Mouse (Mus musculus) forebrain, embryonic 15.5 days (tissue): ENCODE measurements around the gene Kcnh7. TPM values are rescaled to one million over a fixed set of nuclear protein-coding genes. Genes with fewer than 3 reads are reported as not detected.

Source experiments
- ATAC-seq: fragments of 200-750 bp; cut with Nextera tagmentation; replicated peaks from 2 replicates; pipeline ENCODE4 v1.8.0; 2017; ENCODE audit warnings: mild to moderate bottlenecking, moderate TSS enrichment, moderate library complexity
- H3K27ac ChIP-seq: fragments of 300-500 bp; sonication (generic); replicated peaks from 2 replicates; pipeline ENCODE4 v1.5.1; 2015; ENCODE audit warnings: mild to moderate bottlenecking, inconsistent platforms
- H3K27me3 ChIP-seq: fragments of 300-500 bp; sonication (generic); 2 replicates; pipeline ENCODE4 v1.6.1; 2015; ENCODE audit warnings: inconsistent platforms
- H3K36me3 ChIP-seq: fragments of 300-500 bp; sonication (generic); 2 replicates; pipeline ENCODE4 v1.6.1; 2015; ENCODE audit warnings: mild to moderate bottlenecking, inconsistent platforms
- H3K4me1 ChIP-seq: fragments of 300-500 bp; sonication (generic); 2 replicates; pipeline ENCODE4 v1.6.1; 2015; ENCODE audit warnings: inconsistent platforms
- H3K4me2 ChIP-seq: fragments of 300-500 bp; sonication (generic); replicated peaks from 2 replicates; pipeline ENCODE4 v1.6.1; 2015; ENCODE audit warnings: mild to moderate bottlenecking, inconsistent platforms
- H3K4me3 ChIP-seq: fragments of 300-500 bp; sonication (generic); 2 replicates; pipeline ENCODE4 v1.5.1; 2015; ENCODE audit warnings: mild to moderate bottlenecking, inconsistent platforms
- H3K9ac ChIP-seq: fragments of 300-500 bp; sonication (generic); replicated peaks from 2 replicates; pipeline ENCODE4 v1.6.1; 2015; ENCODE audit warnings: mild to moderate bottlenecking, inconsistent platforms
- H3K9me3 ChIP-seq: fragments of 300-500 bp; sonication (generic); 2 replicates; pipeline ENCODE4 v1.6.1; 2016; ENCODE audit warnings: inconsistent platforms
- WGBS: fragments of 180-500 bp; shearing (Covaris S2); methylation state at CpG from one replicate; pipeline ENCODE4 v1.1.7; 2015; ENCODE audit warnings: mixed read lengths; 5-methylcytosine and 5-hydroxymethylcytosine counted together
- polyA plus RNA-seq: library from polyadenylated mRNA; unstranded; fragments of >200 nt; fragmentation: Nextera tagmentation; extraction: Ambion mirVana; gene quantifications from 2 replicates; pipeline ENCODE4 v1.2.1, GENCODE M21; 2015

Gene Kcnh7
- polyA plus RNA-seq, result 11.2 and 12.5 TPM in 2 replicates

DNA sequence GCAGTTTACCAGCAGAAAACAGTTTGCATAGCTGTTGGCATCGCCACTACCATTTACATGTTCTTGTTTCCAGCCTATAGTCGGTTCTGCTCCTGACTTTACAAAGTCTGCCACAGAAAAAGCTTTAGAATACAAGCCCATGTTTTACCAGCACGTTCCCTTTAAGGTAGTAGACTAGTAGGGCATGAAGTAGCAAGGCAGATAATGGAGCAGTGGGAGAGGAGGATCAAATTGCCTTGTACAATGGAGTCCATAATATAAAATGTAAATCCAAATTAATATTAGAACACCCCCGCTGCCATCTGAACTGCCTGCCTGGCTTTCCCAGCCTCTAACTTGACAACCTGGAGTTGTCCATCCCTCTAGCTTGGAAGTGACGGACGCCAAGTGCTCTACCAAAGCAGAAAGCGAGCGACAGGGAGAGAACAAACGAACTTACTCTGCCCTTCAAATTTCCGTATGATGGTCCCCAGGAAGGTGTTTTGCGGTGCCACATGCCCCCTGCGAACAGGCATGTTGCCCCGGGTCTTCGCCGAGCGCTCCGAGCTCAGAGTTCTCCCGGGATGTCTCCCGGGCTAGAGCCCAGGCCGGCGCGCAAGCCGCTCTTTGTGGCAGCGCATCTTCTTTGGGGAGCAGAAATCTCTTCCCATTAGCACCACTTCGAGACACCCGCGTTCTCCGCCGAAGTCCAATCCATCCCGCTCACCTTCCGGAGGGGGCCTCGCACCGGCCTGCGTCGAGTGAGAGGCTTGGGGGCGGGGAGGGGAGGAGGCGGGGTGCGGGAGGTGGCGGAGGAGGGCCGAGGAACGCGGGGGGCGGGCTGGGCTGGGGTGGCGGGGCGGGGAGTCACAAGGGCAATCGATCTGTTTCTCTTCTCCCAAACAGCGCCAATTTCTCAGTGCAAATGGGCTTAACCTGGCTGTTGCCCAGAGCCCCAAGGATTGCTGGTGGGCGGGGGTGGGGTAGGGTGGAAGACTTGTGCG is at the start of gene Kcnh7:
TSS of gene Kcnh7 (minus strand) at position 725 of the 983 bp plus-strand sequence.
- peak within 1 kb of the TSS; percentile 69 for H3K4me3 ChIP-seq
- H3K4me1 ChIP-seq, result peaks cover 21% of the 10 kb centered on the region
- peak within 1 kb of the TSS; percentile 68 for H3K4me2 ChIP-seq
- H3K27ac ChIP-seq, result peak within 1 kb of the TSS; percentile 83
- ATAC-seq, result peak; percentile 84
- under 1% methylated on average over 48 of the region's 49 CpGs for WGBS
- H3K27me3 ChIP-seq, result no peaks in the 10 kb centered on the region
- peak within 1 kb of the TSS; percentile 82 for H3K9ac ChIP-seq
- no peaks in the 10 kb centered on the region for H3K36me3 ChIP-seq
- H3K9me3 ChIP-seq, result no peaks in the 10 kb centered on the region

DNA sequence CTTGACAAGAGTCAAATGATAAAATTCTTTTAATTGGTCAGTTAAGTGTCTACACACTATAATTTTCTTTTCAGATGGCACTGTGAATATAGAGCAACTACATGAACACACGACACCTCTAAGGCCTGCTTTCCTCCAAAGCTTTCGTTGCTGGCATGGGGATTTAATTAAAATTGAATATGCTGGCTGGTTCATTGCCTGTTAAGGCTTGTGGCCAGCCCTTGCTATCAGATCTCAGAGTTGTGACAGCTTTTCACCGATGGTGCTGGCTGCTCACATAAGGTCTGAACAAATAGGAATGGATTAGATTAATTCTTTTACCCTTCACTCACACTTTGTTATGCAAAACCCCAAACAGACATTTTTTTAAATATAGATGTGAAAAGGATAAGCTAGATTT is 23.3 kb upstream of the Kcnh7 start:
- Histone ChIP-seq H3K4me1 (peaks cover 9% of the 10 kb centered on the region; the same call in 1 of the 2 replicates), H3K36me3 (no peaks in the 10 kb centered on the region), H3K4me2 (no peak overlapping the region), H3K4me3 (no peak overlapping the region), H3K9me3 (no peaks in the 10 kb centered on the region), H3K9ac (no peak overlapping the region), H3K27me3 (no peaks in the 10 kb centered on the region), H3K27ac (peak overlapping the region; percentile 58)
- ATAC-seq, result peak; percentile 88
- 15% methylated on average over 3 of the region's 3 CpGs for WGBS

DNA sequence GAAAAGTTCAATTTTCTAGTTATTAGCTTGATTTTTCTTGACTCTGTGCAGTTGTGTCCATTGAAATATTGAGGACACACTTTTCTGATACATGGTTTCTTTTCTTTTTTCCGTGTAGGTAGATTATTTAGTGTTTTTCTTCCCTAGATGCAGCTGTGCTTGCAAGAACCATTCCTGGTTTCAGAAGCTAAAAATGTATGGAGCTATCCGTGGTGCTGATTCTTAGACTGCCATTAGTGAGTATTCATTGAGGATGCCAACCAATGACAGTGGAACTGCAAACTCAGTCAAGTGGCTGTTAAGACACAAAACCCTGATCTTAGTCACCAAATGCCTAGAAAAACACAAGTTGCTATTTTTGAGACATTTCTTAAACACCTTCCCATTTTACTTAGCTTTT is 1.9 kb upstream of the Kcnh7 start:
- 6% methylated on average over 2 of the region's 2 CpGs for WGBS
- no peaks in the 10 kb centered on the region for H3K9me3 ChIP-seq
- H3K27me3 ChIP-seq, result no peaks in the 10 kb centered on the region
- no peak overlapping the region for H3K4me2 ChIP-seq
- no peak overlapping the region for H3K27ac ChIP-seq
- ATAC-seq, result no peak
- no peaks in the 10 kb centered on the region for H3K36me3 ChIP-seq
- peaks cover 21% of the 10 kb centered on the region for H3K4me1 ChIP-seq
- no peak overlapping the region for H3K9ac ChIP-seq
- H3K4me3 ChIP-seq, result no peak overlapping the region

- WGBS, result 1% methylated on average over 15 of the region's 15 CpGs
- H3K27ac ChIP-seq, result peak overlapping the region; percentile 83
- H3K27me3 ChIP-seq, result no peaks in the 10 kb centered on the region
- peaks cover 21% of the 10 kb centered on the region for H3K4me1 ChIP-seq
- H3K36me3 ChIP-seq, result no peaks in the 10 kb centered on the region
- H3K9ac ChIP-seq, result peak overlapping the region; percentile 82
- peak overlapping the region; percentile 69 for H3K4me3 ChIP-seq
- no peaks in the 10 kb centered on the region for H3K9me3 ChIP-seq
- peak; percentile 91 for ATAC-seq
- H3K4me2 ChIP-seq, result peak overlapping the region; percentile 68
These were observed 704 bp upstream of the Kcnh7 start for GRCm38 (mm10) chr2:63184551-63185430.

- no peak overlapping the region for H3K9ac ChIP-seq
- H3K4me2 ChIP-seq, result no peak overlapping the region
- no peaks in the 10 kb centered on the region for H3K36me3 ChIP-seq
- H3K27me3 ChIP-seq, result no peaks in the 10 kb centered on the region
- H3K27ac ChIP-seq, result no peak overlapping the region
- H3K4me1 ChIP-seq, result no peaks in the 10 kb centered on the region
- H3K9me3 ChIP-seq, result no peaks in the 10 kb centered on the region
- ATAC-seq, result no peak
- no peak overlapping the region for H3K4me3 ChIP-seq
These were observed 30.4 kb downstream of the Kcnh7 start for GRCm38 (mm10) chr2:63153701-63154100.

DNA sequence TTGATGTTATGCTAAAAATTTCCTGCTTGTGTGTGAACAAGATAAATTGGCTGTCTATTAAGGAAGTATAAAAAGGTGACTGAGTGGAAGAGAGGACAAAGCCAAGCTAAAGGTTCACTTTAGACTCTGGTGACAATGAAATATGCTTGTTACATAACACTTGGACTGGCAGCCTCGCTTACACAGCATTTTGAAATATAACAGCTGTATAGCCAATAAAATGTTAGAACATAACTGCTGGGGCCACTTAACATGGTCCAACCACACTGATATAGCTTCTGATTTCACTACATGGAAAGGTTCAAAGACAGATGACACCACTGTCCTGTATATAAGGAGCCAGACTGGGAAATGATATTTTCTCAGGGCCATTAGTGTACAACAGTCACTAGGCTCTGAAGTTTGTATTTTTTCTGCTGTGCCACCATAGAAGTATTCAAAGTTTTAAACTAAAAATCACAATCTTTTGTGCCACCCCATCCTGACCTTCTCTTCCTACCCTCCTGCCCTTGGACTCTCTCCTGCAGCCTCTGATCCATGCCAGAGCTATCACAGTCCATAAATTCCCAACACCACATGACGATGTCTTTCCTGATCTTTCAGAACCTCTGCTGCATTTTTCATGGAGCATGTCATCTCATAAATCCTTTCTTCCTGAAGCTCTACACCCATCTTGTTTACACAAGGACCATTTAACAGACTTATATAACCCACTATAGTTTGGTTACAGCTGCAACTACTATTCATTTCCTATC is 56.1 kb downstream of the Kcnh7 start:
- no peak for ATAC-seq
- WGBS, result 82% methylated on average over 2 of the region's 2 CpGs
- Histone ChIP-seq H3K36me3 (no peaks in the 10 kb centered on the region), H3K27ac (no peak overlapping the region), H3K9ac (no peak overlapping the region), H3K9me3 (no peaks in the 10 kb centered on the region), H3K4me2 (no peak overlapping the region), H3K4me3 (no peak overlapping the region), H3K27me3 (no peaks in the 10 kb centered on the region), H3K4me1 (peaks cover 15% of the 10 kb centered on the region)

DNA sequence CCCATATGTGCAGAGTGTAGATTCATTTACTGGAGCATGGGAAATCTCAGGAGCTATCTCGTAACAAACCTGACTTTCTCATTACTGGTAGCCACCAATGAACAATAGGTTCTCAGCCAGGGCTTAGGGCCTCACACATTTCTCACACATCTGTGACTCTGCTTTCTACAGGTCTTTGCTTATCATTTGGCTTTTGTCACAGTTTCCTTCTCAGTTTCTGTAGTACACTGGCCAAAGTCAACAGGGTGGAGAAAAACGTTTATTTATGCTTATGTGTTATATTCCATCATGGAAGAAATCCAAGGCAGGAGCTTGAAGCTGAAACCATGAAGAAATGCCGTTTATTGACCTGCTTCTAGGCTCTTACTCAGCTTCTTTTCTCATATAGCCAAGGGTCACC is 63.8 kb downstream of the Kcnh7 start:
- no peaks in the 10 kb centered on the region for H3K27me3 ChIP-seq
- 77% methylated on average over 3 of the region's 3 CpGs for WGBS
- no peaks in the 10 kb centered on the region for H3K36me3 ChIP-seq
- no peaks in the 10 kb centered on the region for H3K9me3 ChIP-seq
- H3K4me3 ChIP-seq, result no peak overlapping the region
- peaks cover 30% of the 10 kb centered on the region for H3K4me1 ChIP-seq
- H3K4me2 ChIP-seq, result no peak overlapping the region
- no peak overlapping the region for H3K9ac ChIP-seq
- no peak overlapping the region for H3K27ac ChIP-seq
- no peak for ATAC-seq

- H3K27me3 ChIP-seq, result no peaks in the 10 kb centered on the region
- peak overlapping the region; percentile 11; the same call in 1 of the 2 replicates for H3K4me2 ChIP-seq
- H3K9ac ChIP-seq, result no peak overlapping the region
- WGBS, result 27% methylated on average over 4 of the region's 4 CpGs
- ATAC-seq, result peak; percentile 94
- H3K36me3 ChIP-seq, result no peaks in the 10 kb centered on the region
- peak overlapping the region; percentile 70 for H3K27ac ChIP-seq
- peaks cover 21% of the 10 kb centered on the region for H3K4me1 ChIP-seq
- no peaks in the 10 kb centered on the region for H3K9me3 ChIP-seq
- no peak overlapping the region for H3K4me3 ChIP-seq
These were observed 66.6 kb downstream of the Kcnh7 start for GRCm38 (mm10) chr2:63117209-63118193.

DNA sequence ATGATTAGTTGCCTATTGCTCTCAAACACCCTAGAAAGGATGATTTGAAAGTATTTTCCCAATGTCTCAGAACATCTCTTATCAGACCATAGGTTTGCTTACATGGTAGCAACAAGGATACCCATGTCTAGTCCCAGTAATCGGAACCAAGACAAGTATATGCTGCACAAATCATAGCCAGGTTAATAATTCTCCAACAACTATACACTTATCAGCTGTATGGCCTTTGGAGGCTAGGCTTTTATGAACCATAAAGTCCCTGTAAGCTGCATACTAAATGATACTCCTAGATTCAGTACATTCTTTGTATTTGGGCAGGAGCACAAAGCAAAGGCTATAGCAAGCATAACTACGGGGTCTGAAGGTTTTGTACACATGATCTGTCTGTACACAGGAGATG is 78.1 kb downstream of the Kcnh7 start:
- ATAC-seq, result no peak
- 91% methylated on average over 2 of the region's 2 CpGs for WGBS
- no peak overlapping the region for H3K27ac ChIP-seq

GRCm38 (mm10) chr2:63099676-63100075 is 84.4 kb downstream of the Kcnh7 start:
- ATAC-seq, result no peak
- no peaks in the 10 kb centered on the region for H3K9me3 ChIP-seq
- H3K36me3 ChIP-seq, result no peaks in the 10 kb centered on the region
- H3K4me1 ChIP-seq, result 0 out of 2 replicates have a peak, but pooled peaks cover 4% of the 10 kb centered on the region
- H3K4me2 ChIP-seq, result no peak overlapping the region
- H3K4me3 ChIP-seq, result no peak overlapping the region
- no peak overlapping the region for H3K27ac ChIP-seq
- H3K27me3 ChIP-seq, result no peaks in the 10 kb centered on the region
- no peak overlapping the region for H3K9ac ChIP-seq

More for the DNA sequence above, 78.1 kb downstream of the Kcnh7 start:
- H3K27me3 ChIP-seq, result no peaks in the 10 kb centered on the region
- H3K9me3 ChIP-seq, result no peaks in the 10 kb centered on the region
- H3K9ac ChIP-seq, result no peak overlapping the region
- H3K4me2 ChIP-seq, result no peak overlapping the region
- H3K4me3 ChIP-seq, result no peak overlapping the region
- H3K36me3 ChIP-seq, result no peaks in the 10 kb centered on the region
- no peaks in the 10 kb centered on the region for H3K4me1 ChIP-seq

- no peak overlapping the region for H3K4me3 ChIP-seq
- H3K27me3 ChIP-seq, result no peaks in the 10 kb centered on the region
- no peaks in the 10 kb centered on the region for H3K36me3 ChIP-seq
- no peak for ATAC-seq
- no peaks in the 10 kb centered on the region for H3K9me3 ChIP-seq
- 8% methylated on average over 4 of the region's 4 CpGs for WGBS
- H3K27ac ChIP-seq, result no peak overlapping the region
- H3K4me2 ChIP-seq, result no peak overlapping the region
- H3K4me1 ChIP-seq, result peaks cover 8% of the 10 kb centered on the region; the same call in 1 of the 2 replicates
- no peak overlapping the region for H3K9ac ChIP-seq
These were observed 92.3 kb downstream of the Kcnh7 start for GRCm38 (mm10) chr2:63091775-63092174.
